Mouse (Mus musculus) limb, embryonic 13.5 days (tissue): ENCODE results near the gene Myo10. TPM values are rescaled to one million over a fixed set of nuclear protein-coding genes. Genes with fewer than 3 reads are reported as not detected.

Experiments
- ATAC-seq: fragments of 200-750 bp; cut with Nextera tagmentation; 2 replicates; pipeline ENCODE4 v1.8.0; 2017; ENCODE audit warnings: low read depth, moderate number of reproducible peaks, moderate TSS enrichment; ENCODE audit not compliant: low FRiP score
- H3K27ac ChIP-seq: fragments of 300-500 bp; sonication (generic); 2 replicates; pipeline ENCODE4 v1.5.1; 2015; ENCODE audit warnings: inconsistent platforms, mild to moderate bottlenecking, moderate library complexity
- H3K27me3 ChIP-seq: fragments of 300-500 bp; sonication (generic); 2 replicates; pipeline ENCODE4 v1.6.1; 2015; ENCODE audit warnings: mild to moderate bottlenecking, inconsistent platforms
- H3K36me3 ChIP-seq: fragments of 300-500 bp; sonication (generic); 2 replicates; pipeline ENCODE4 v1.6.1; 2015; ENCODE audit warnings: inconsistent platforms, mild to moderate bottlenecking, moderate library complexity
- H3K4me1 ChIP-seq: fragments of 300-500 bp; sonication (generic); 2 replicates; pipeline ENCODE4 v1.6.1; 2015; ENCODE audit warnings: inconsistent platforms
- H3K4me2 ChIP-seq: fragments of 300-500 bp; sonication (generic); replicated peaks from 2 replicates; pipeline ENCODE4 v1.6.1; 2015; ENCODE audit warnings: inconsistent platforms, mild to moderate bottlenecking, moderate library complexity
- H3K4me3 ChIP-seq: fragments of 300-500 bp; sonication (generic); 2 replicates; pipeline ENCODE4 v1.5.1; 2015; ENCODE audit warnings: moderate library complexity, mild to moderate bottlenecking, inconsistent platforms
- H3K9ac ChIP-seq: fragments of 300-500 bp; sonication (generic); 2 replicates; pipeline ENCODE4 v1.6.1; 2015; ENCODE audit warnings: mild to moderate bottlenecking, inconsistent platforms
- H3K9me3 ChIP-seq: fragments of 300-500 bp; sonication (generic); 2 replicates; pipeline ENCODE4 v1.6.1; 2016; ENCODE audit warnings: inconsistent platforms
- WGBS: fragments of 180-500 bp; shearing (Covaris S2); methylation state at CpG from one replicate; pipeline ENCODE4 v1.1.7; 2015; 5-methylcytosine and 5-hydroxymethylcytosine counted together
- polyA plus RNA-seq: library from polyadenylated mRNA; unstranded; fragments of >200 nt; fragmentation: Nextera tagmentation; extraction: Ambion mirVana; gene quantifications from 2 replicates; pipeline ENCODE4 v1.2.1, GENCODE M21; 2015

Myo10 gene
- polyA plus RNA-seq, 1 experiment from 2014 or later: 30.3 TPM

- Histone ChIP-seq H3K4me2 (no peak overlapping the region), H3K9me3 (peaks cover 15% of the 10 kb centered on the region; the same call in 1 of the 2 replicates), H3K4me1 (no peaks in the 10 kb centered on the region), H3K36me3 (no peaks in the 10 kb centered on the region), H3K27me3 (no peaks in the 10 kb centered on the region), H3K27ac (no peak overlapping the region), H3K9ac (no peak overlapping the region), H3K4me3 (no peak overlapping the region)
- ATAC-seq: no peak
- WGBS: 71% methylated on average over 3 of the region's 3 CpGs
Measured at GRCm38 (mm10) chr15:25822656-25823055, 200.3 kb downstream of the Myo10 start.

GRCm38 (mm10) chr15:25826531-25826961 lies 204.2 kb downstream of the Myo10 start:
- Histone ChIP-seq H3K4me3 (no peak overlapping the region), H3K4me2 (no peak overlapping the region)

GRCm38 (mm10) chr15:25828464-25828863 lies 206.1 kb downstream of the Myo10 start:
- Histone ChIP-seq H3K27ac (no peak overlapping the region), H3K4me1 (no peaks in the 10 kb centered on the region; the same call in 1 of the 2 replicates), H3K36me3 (no peaks in the 10 kb centered on the region), H3K27me3 (no peaks in the 10 kb centered on the region), H3K9ac (no peak overlapping the region), H3K4me2 (no peak overlapping the region), H3K9me3 (no peaks in the 10 kb centered on the region), H3K4me3 (no peak overlapping the region)
- WGBS: 87% methylated on average over 10 of the region's 10 CpGs
- ATAC-seq: no peak

More at GRCm38 (mm10) chr15:25826531-25826961, 204.2 kb downstream of the Myo10 start:
- Histone ChIP-seq H3K4me1 (no peaks in the 10 kb centered on the region; the same call in 1 of the 2 replicates), H3K9ac (no peak overlapping the region), H3K9me3 (no peaks in the 10 kb centered on the region), H3K27me3 (no peaks in the 10 kb centered on the region), H3K27ac (no peak overlapping the region), H3K36me3 (no peaks in the 10 kb centered on the region)
- WGBS: 84% methylated on average over 8 of the region's 8 CpGs
- ATAC-seq: no peak

- H3K27me3 ChIP-seq: no peaks in the 10 kb centered on the region
- no peak overlapping the region for H3K9ac ChIP-seq
- no peak overlapping the region for H3K27ac ChIP-seq
- 71% methylated on average over 2 of the region's 2 CpGs for WGBS
- no peak overlapping the region for H3K4me2 ChIP-seq
- H3K36me3 ChIP-seq: no peaks in the 10 kb centered on the region
- ATAC-seq: no peak
- peaks cover 4% of the 10 kb centered on the region; the same call in 1 of the 2 replicates for H3K4me1 ChIP-seq
- H3K9me3 ChIP-seq: no peaks in the 10 kb centered on the region
- H3K4me3 ChIP-seq: no peak overlapping the region
Measured at GRCm38 (mm10) chr15:25830426-25830825, 208.1 kb downstream of the Myo10 start.

DNA sequence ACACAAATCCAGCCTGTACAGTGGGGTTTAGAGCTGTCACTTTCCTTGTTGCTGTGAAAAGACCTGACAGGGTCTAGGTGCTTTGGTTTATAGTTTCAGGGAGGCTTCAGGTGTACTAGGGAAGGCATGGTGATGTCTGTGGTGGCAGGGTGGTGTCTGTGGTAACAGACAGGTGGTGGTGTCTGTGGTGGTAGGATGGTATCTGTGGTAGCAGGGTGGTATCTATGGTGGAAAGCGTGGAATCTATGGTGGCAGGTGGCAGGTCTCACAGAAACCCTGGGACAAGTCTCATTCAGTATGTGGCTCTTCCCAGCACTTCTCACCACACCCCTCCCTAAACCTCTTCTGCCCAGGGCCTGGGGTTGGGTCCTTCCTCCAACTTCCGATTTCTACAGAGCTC lies 212.0 kb downstream of the Myo10 start:
- H3K9me3 ChIP-seq: 0 out of 2 replicates have a peak, but pooled peaks cover 3% of the 10 kb centered on the region
- no peak overlapping the region for H3K27ac ChIP-seq
- WGBS: 78% methylated on average over 2 of the region's 2 CpGs
- H3K4me2 ChIP-seq: no peak overlapping the region
- no peak for ATAC-seq
- H3K4me3 ChIP-seq: no peak overlapping the region
- no peaks in the 10 kb centered on the region for H3K36me3 ChIP-seq
- H3K27me3 ChIP-seq: no peaks in the 10 kb centered on the region
- H3K4me1 ChIP-seq: peaks cover 4% of the 10 kb centered on the region; the same call in 1 of the 2 replicates
- H3K9ac ChIP-seq: no peak overlapping the region

DNA sequence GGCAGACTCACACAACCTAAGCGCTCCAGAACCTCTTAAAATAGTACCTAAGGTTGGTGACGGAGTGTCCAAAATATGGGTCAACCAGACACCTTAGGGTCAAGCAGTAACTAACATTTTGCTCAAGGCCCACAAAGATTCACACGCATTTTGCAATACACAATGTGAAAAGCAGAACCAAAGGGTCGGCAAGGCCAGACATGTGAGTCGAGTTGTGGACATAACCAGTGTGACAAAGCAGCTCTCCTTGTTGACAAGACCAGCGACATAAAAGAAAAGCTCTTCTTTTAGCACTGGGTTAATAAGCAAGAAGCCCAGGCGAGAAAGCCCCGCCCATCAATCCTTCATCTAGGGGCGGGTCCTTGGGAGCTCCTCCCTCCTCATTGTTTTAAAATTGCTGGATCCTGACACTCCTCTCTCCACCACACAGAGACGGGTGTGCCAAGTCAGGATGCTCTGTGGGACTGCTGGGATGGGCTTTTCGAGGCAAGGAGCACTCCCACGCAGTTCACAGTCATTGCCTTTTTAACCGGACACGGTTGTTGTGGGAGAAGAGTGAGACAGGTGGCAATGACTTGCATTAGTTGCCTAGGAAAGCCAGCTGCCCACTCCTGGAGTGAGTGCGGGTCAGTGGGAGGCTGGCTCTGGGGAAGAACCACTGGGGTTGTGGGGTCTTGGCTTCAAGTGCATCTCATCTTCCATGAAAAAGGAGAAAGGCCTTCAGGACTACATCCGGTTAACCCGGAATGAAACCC lies 212.8 kb downstream of the Myo10 start:
- H3K9ac ChIP-seq: no peak overlapping the region
- no peak for ATAC-seq
- no peak overlapping the region for H3K4me3 ChIP-seq
- 90% methylated on average over 17 of the region's 17 CpGs for WGBS
- no peak overlapping the region for H3K4me2 ChIP-seq
- 0 out of 2 replicates have a peak, but pooled peaks cover 3% of the 10 kb centered on the region for H3K9me3 ChIP-seq
- H3K4me1 ChIP-seq: peaks cover 4% of the 10 kb centered on the region; the same call in 1 of the 2 replicates
- H3K27me3 ChIP-seq: no peaks in the 10 kb centered on the region
- no peaks in the 10 kb centered on the region for H3K36me3 ChIP-seq
- no peak overlapping the region for H3K27ac ChIP-seq

DNA sequence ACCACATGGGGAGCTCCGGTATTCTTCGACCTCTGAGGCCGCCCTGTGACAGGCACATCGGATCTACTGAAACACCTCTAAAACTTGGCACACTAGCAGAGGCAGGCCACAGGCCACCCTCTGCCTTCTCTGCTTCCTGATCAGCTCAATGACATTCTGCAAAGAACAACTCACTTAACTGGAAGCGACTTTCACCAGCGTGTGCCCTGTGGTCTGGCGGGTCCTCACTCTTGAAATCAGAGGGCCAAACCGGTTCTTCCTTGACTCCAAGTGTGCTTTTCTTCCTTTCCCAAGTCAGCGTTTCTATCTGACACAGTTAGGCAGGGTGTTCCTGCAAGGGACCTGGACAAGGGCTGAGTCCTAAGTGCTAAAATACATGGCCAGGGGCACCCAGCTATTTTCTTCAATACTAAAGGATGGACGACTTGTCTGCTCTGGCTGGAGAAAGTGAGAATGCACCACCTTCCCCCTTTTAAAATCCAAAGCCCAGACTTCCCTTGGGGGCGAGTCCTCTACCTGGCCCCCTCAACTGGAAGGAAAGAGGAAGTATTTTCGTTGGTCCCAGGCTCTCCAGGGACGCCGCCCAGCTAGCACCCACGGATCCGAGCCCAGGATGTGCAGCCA lies 220.2 kb downstream of the Myo10 start:
- 14% methylated on average over 16 of the region's 16 CpGs for WGBS
- 0 out of 2 replicates have a peak, but pooled peaks have one; percentile 2 for ATAC-seq

DNA sequence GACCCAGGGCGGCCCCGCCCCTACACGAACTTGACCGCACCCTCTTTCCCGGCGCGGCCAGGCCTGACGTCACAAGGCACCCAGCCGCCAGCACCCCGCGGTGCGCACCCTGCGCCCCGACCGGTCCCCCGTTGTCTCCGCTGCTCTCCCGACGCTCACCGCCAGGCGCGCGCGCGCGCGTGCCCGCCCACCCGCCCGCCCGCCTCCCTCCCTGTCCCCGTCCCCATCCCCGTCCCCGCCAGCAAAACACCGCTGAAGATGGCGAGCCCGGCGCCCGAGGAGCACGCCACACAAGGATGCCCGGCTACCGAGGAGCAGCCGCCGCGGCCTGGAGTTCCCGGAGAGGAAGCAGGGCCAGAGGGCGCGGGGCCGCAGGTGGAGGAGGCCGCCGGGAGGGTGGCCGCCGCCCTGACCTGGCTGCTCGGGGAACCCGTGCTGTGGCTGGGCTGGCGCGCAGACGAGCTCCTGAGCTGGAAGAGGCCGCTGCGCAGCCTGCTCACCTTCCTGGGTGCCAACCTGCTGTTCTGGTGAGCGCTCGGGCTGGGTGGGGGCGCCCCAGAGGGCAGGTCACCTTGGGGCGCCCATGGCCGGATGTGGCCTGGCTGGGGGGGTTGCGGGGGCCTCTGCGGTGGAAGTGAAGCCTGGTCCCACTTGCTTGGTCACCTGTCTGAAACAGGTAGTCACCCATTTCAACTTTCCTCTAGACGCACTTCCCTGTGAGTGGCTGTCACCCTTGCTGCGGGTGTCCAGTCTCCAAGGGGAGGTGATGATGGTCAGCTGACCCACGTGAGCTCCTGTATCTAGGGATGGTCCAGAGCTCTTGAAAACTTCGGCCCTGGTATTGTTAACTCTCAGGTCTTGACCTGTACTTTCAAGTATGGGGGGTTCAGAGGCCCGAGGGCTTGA lies 221.0 kb downstream of the Myo10 start, which contains the start of gene Retreg1:
Retreg1 (plus strand) TSS at position 95 of the 906 bp plus-strand sequence.
- 0 out of 2 replicates have a peak, but pooled peaks cover 5% of the 10 kb centered on the region for H3K9me3 ChIP-seq
- peaks cover 9% of the 10 kb centered on the region for H3K4me1 ChIP-seq
- peak; percentile 81 for ATAC-seq
- no peak within 1 kb of the TSS for H3K27ac ChIP-seq
- H3K4me3 ChIP-seq: peak within 1 kb of the TSS; percentile 77
- no peaks in the 10 kb centered on the region for H3K36me3 ChIP-seq
- peak within 1 kb of the TSS; percentile 93 for H3K4me2 ChIP-seq
- peaks cover 33% of the 10 kb centered on the region for H3K27me3 ChIP-seq
- peak within 1 kb of the TSS; percentile 74 for H3K9ac ChIP-seq
- under 1% methylated on average over 61 of the region's 72 CpGs for WGBS

More for the DNA sequence above, 220.2 kb downstream of the Myo10 start:
- H3K4me3 ChIP-seq: peak overlapping the region; percentile 77
- peak overlapping the region; percentile 93 for H3K4me2 ChIP-seq
- 0 out of 2 replicates have a peak, but pooled peaks cover 2% of the 10 kb centered on the region for H3K9me3 ChIP-seq
- H3K27me3 ChIP-seq: peaks cover 33% of the 10 kb centered on the region
- H3K27ac ChIP-seq: no peak overlapping the region
- H3K4me1 ChIP-seq: peaks cover 9% of the 10 kb centered on the region
- peak overlapping the region; percentile 74 for H3K9ac ChIP-seq
- H3K36me3 ChIP-seq: no peaks in the 10 kb centered on the region

- H3K36me3 ChIP-seq: no peaks in the 10 kb centered on the region
- H3K9ac ChIP-seq: no peak overlapping the region
- 12% methylated on average over 11 of the region's 11 CpGs for WGBS
- peaks cover 33% of the 10 kb centered on the region for H3K27me3 ChIP-seq
- 0 out of 2 replicates have a peak, but pooled peaks cover 5% of the 10 kb centered on the region for H3K9me3 ChIP-seq
- peak overlapping the region; percentile 77 for H3K4me3 ChIP-seq
- H3K4me2 ChIP-seq: peak overlapping the region; percentile 93
- H3K4me1 ChIP-seq: peaks cover 9% of the 10 kb centered on the region
- no peak for ATAC-seq
- no peak overlapping the region for H3K27ac ChIP-seq
Measured at GRCm38 (mm10) chr15:25844013-25844570, 221.8 kb downstream of the Myo10 start.

GRCm38 (mm10) chr15:25844771-25845170 lies 222.4 kb downstream of the Myo10 start:
- no peak overlapping the region for H3K4me3 ChIP-seq
- no peak overlapping the region for H3K27ac ChIP-seq
- WGBS: 49% methylated on average over 4 of the region's 4 CpGs
- peaks cover 33% of the 10 kb centered on the region for H3K27me3 ChIP-seq
- no peak overlapping the region; the same call in 1 of the 2 replicates for H3K4me2 ChIP-seq
- H3K36me3 ChIP-seq: no peaks in the 10 kb centered on the region
- no peak overlapping the region for H3K9ac ChIP-seq
- peaks cover 9% of the 10 kb centered on the region for H3K4me1 ChIP-seq
- 0 out of 2 replicates have a peak, but pooled peaks cover 5% of the 10 kb centered on the region for H3K9me3 ChIP-seq
- ATAC-seq: no peak

- no peak for ATAC-seq
- H3K4me3 ChIP-seq: no peak overlapping the region
- H3K27ac ChIP-seq: no peak overlapping the region
- 0 out of 2 replicates have a peak, but pooled peaks cover 5% of the 10 kb centered on the region for H3K9me3 ChIP-seq
- no peak overlapping the region for H3K9ac ChIP-seq
- no peak overlapping the region for H3K4me2 ChIP-seq
- 86% methylated on average over 1 of the region's 1 CpGs for WGBS
- peaks cover 13% of the 10 kb centered on the region for H3K27me3 ChIP-seq
- no peaks in the 10 kb centered on the region for H3K36me3 ChIP-seq
- peaks cover 9% of the 10 kb centered on the region for H3K4me1 ChIP-seq
Measured at GRCm38 (mm10) chr15:25847576-25848168, 225.3 kb downstream of the Myo10 start.
